In genomic region chr17:28101284-28101887, GRCm38 (mm10) we compare ENCODE assay signal across 17 mouse cellular contexts. TPM values are rescaled to one million over a fixed set of nuclear protein-coding genes. Genes with fewer than 3 reads are reported as not detected.
DNase-seq lines count a peak whose midpoint lies in the region; ATAC-seq and TF ChIP-seq lines count a peak whose summit lies in the region.
"Had no signal": no experiment of that assay in that cellular context is flagged by ENCODE, and none has a peak within 500 bp of the region (broad histone marks: within the 10 kb centered on the region; RNA-seq: fewer than 3 reads in every experiment).

No protein-coding gene starts in this region.

- no peak for TF ChIP-seq CTCF in kidney, adult 2 months (conservative IDR thresholded peaks at IDR 0.05; ENCODE audit: insufficient read depth, insufficient read length, low read depth, low read length)

- H3K9ac ChIP-seq in hindbrain, embryonic 15.5 days: no peak overlapping the region
- no peak overlapping the region for H3K9ac ChIP-seq in limb, embryonic 15.5 days
- H3K9ac ChIP-seq in neural tube, embryonic 15.5 days (replicated peaks): no peak overlapping the region
- H3K9ac ChIP-seq: forebrain, embryonic 15.5 days; liver, embryonic 13.5 days had no signal

- 34% methylated on average over 12 of the region's 12 CpGs for WGBS in kidney, adult 2 months
- 36% methylated on average over 12 of the region's 12 CpGs for WGBS in hindbrain, embryonic 15.5 days
- 16% methylated on average over 12 of the region's 12 CpGs for WGBS in limb, embryonic 15.5 days
- WGBS in neural tube, embryonic 15.5 days: 16% methylated on average over 12 of the region's 12 CpGs

- ATAC-seq in hindbrain, embryonic 15.5 days (ENCODE audit: low FRiP score, low read depth): peak; percentile 56; the same call in 1 of the 2 replicates
- ATAC-seq in limb, embryonic 15.5 days (ENCODE audit: insufficient number of reproducible peaks, low FRiP score, low TSS enrichment, low read depth): no peak
- ATAC-seq in neural tube, embryonic 15.5 days (ENCODE audit: low FRiP score): peak; percentile 86
- ATAC-seq: forebrain, embryonic 15.5 days had no signal

- no peak overlapping the region for H3K4me3 ChIP-seq in kidney, adult 2 months (ENCODE audit: insufficient read depth, low read depth, low read length)
- no peak overlapping the region for H3K4me3 ChIP-seq in hindbrain, embryonic 15.5 days
- H3K4me3 ChIP-seq in limb, embryonic 15.5 days: no peak overlapping the region
- H3K4me3 ChIP-seq in neural tube, embryonic 15.5 days (replicated peaks): no peak overlapping the region
- H3K4me3 ChIP-seq: forebrain, embryonic 15.5 days; heart, embryonic 10.5 days; left cerebral cortex, adult 2 months; liver, embryonic 13.5 days had no signal

- 0 out of 2 replicates have a peak overlapping the region, but pooled peaks have one; percentile 3 for H3K4me2 ChIP-seq in hindbrain, embryonic 15.5 days
- H3K4me2 ChIP-seq in limb, embryonic 15.5 days: no peak overlapping the region
- H3K4me2 ChIP-seq in neural tube, embryonic 15.5 days: 0 out of 2 replicates have a peak overlapping the region, but pooled peaks have one; percentile 4
- H3K4me2 ChIP-seq: forebrain, embryonic 15.5 days; liver, embryonic 13.5 days had no signal

- no peaks in the 10 kb centered on the region for H3K9me3 ChIP-seq in hindbrain, embryonic 15.5 days
- H3K9me3 ChIP-seq in limb, embryonic 15.5 days: no peaks in the 10 kb centered on the region
- H3K9me3 ChIP-seq in neural tube, embryonic 15.5 days (replicated peaks): no peaks in the 10 kb centered on the region
- H3K9me3 ChIP-seq: forebrain, embryonic 15.5 days; heart, embryonic 10.5 days; liver, embryonic 13.5 days had no signal

- H3K4me1 ChIP-seq in kidney, adult 2 months (ENCODE audit: control insufficient read depth, insufficient read depth, low read length): no peaks in the 10 kb centered on the region
- H3K4me1 ChIP-seq in hindbrain, embryonic 15.5 days (replicated peaks): peaks cover 13% of the 10 kb centered on the region
- peaks cover 45% of the 10 kb centered on the region for H3K4me1 ChIP-seq in limb, embryonic 15.5 days
- H3K4me1 ChIP-seq in neural tube, embryonic 15.5 days: peaks cover 26% of the 10 kb centered on the region
- H3K4me1 ChIP-seq: forebrain, embryonic 15.5 days; liver, embryonic 13.5 days had no signal

- H3K27ac ChIP-seq in kidney, adult 2 months (ENCODE audit: insufficient read depth, low read depth, low read length): no peak overlapping the region
- peak overlapping the region; percentile 46; the same call in 1 of the 2 replicates for H3K27ac ChIP-seq in hindbrain, embryonic 15.5 days (replicated peaks)
- H3K27ac ChIP-seq in limb, embryonic 15.5 days: peak overlapping the region; percentile 51
- H3K27ac ChIP-seq in neural tube, embryonic 15.5 days (replicated peaks): peak overlapping the region; percentile 69
- H3K27ac ChIP-seq: forebrain, embryonic 15.5 days; heart, embryonic 10.5 days; left cerebral cortex, adult 2 months; liver, embryonic 13.5 days had no signal

- TF ChIP-seq POLR2A in kidney, adult 2 months (IDR thresholded peaks at IDR 0.05; ENCODE audit: low read depth, low read length): no peak

- no peaks in the 10 kb centered on the region for H3K27me3 ChIP-seq in kidney, adult 2 months (replicated peaks; ENCODE audit: control insufficient read depth, insufficient read depth, low read length)
- H3K27me3 ChIP-seq in hindbrain, embryonic 15.5 days: no peaks in the 10 kb centered on the region
- H3K27me3 ChIP-seq in limb, embryonic 15.5 days: no peaks in the 10 kb centered on the region
- H3K27me3 ChIP-seq in neural tube, embryonic 15.5 days (replicated peaks): no peaks in the 10 kb centered on the region
- H3K27me3 ChIP-seq: forebrain, embryonic 15.5 days; liver, embryonic 13.5 days had no signal

- DNase-seq in kidney, postnatal 4 days: peak; percentile 59 to 78
- DNase-seq in kidney, adult 2 months: no peak
- DNase-seq in heart, adult 8-10 months (ENCODE audit: low spot score): no peak
- DNase-seq in cerebellum, adult 9-10 months: no peak
- DNase-seq: cerebellum, adult 11-12 months; gastrocnemius, postnatal 10 days; heart, postnatal 36 days; kidney, postnatal 14 days; liver, embryonic 13.5 days; lung, postnatal 14 days; right cerebral cortex, postnatal 25 days had no signal

- no peaks in the 10 kb centered on the region for H3K36me3 ChIP-seq in kidney, adult 2 months (ENCODE audit: control insufficient read depth, insufficient read depth, low read length)
- no peaks in the 10 kb centered on the region for H3K36me3 ChIP-seq in hindbrain, embryonic 15.5 days
- H3K36me3 ChIP-seq in limb, embryonic 15.5 days: no peaks in the 10 kb centered on the region
- H3K36me3 ChIP-seq in neural tube, embryonic 15.5 days: no peaks in the 10 kb centered on the region
- H3K36me3 ChIP-seq: forebrain, embryonic 15.5 days; heart, embryonic 10.5 days; liver, embryonic 13.5 days had no signal

RNA-seq across cellular contexts. Expression of gene Tcp11, which starts 20.9 kb away (rescaled TPM):
- 1.4 and 2.5 TPM in 2 replicates for polyA plus RNA-seq in kidney, adult 2 months (2012; rRNA removed)
- polyA plus RNA-seq in hindbrain, embryonic 15.5 days (2015; fragmentation: Nextera tagmentation; extraction: Ambion mirVana): 1.5 TPM in 2 replicates
- polyA plus RNA-seq in limb, embryonic 15.5 days (2015; fragmentation: Nextera tagmentation; extraction: Ambion mirVana): 1.5 TPM in 2 replicates
- polyA plus RNA-seq in neural tube, embryonic 15.5 days (2015; fragmentation: Nextera tagmentation; extraction: Ambion mirVana): 1.4 and 1.8 TPM in 2 replicates
- under 1 TPM in 1 of 4 experiments, not detected in 3; 0.24 TPM for total RNA-seq in heart, adult 8-10 months (2022)
- total RNA-seq: gastrocnemius, postnatal 10 days; heart, postnatal 36 days had no signal

RNA-seq across cellular contexts. Expression of gene Scube3, which starts 40.6 kb away (rescaled TPM):
- polyA plus RNA-seq in kidney, adult 2 months (2012; rRNA removed): 2.4 and 5.4 TPM in 2 replicates
- 3.7 and 4.4 TPM in 2 replicates for polyA plus RNA-seq in hindbrain, embryonic 15.5 days (2015; fragmentation: Nextera tagmentation; extraction: Ambion mirVana)
- polyA plus RNA-seq in limb, embryonic 15.5 days (2015; fragmentation: Nextera tagmentation; extraction: Ambion mirVana): 4.2 and 6.9 TPM in 2 replicates
- polyA plus RNA-seq in neural tube, embryonic 15.5 days (2015; fragmentation: Nextera tagmentation; extraction: Ambion mirVana): 3.6 and 4.6 TPM in 2 replicates
- total RNA-seq in heart, adult 8-10 months (2022): under 1 TPM; 0.28 to 0.80 (median 0.54) TPM

Comparison
In these comparisons a context has a peak if more than half of its experiments do, and no peak if none do; other contexts are left out.
1. DNase-seq: peak in kidney, postnatal 4 days (2 of 2); none in kidney, adult 2 months (single experiment), heart, adult 8-10 months (single experiment) and cerebellum, adult 9-10 months (single experiment).